ENCODE assay signal across 32 mouse cellular contexts in genomic region chr7:39732790-39733189, GRCm38 (mm10).
"Had no signal": no experiment of that assay in that cellular context is flagged by ENCODE, and none has a peak within 500 bp of the region (broad histone marks: within the 10 kb centered on the region; RNA-seq: fewer than 3 reads in every experiment).

No protein-coding gene starts in this region.

- H3K4me1 ChIP-seq: heart, embryonic 10.5 days; heart, embryonic 12.5 days; heart, embryonic 13.5 days; heart, embryonic 15.5 days; intestine, embryonic 15.5 days; kidney, embryonic 15.5 days had no signal

- H3K9ac ChIP-seq: heart, embryonic 12.5 days; heart, embryonic 13.5 days; heart, embryonic 15.5 days; hindbrain, embryonic 12.5 days; hindbrain, embryonic 13.5 days; hindbrain, embryonic 14.5 days; hindbrain, embryonic 15.5 days; intestine, embryonic 15.5 days; kidney, embryonic 15.5 days had no signal

- H3K36me3 ChIP-seq: heart, embryonic 10.5 days; heart, embryonic 12.5 days; heart, embryonic 13.5 days; heart, embryonic 15.5 days; hindbrain, embryonic 10.5 days; hindbrain, embryonic 12.5 days; hindbrain, embryonic 13.5 days; hindbrain, embryonic 15.5 days; intestine, embryonic 15.5 days; kidney, embryonic 15.5 days had no signal

- H3K4me2 ChIP-seq: heart, embryonic 11.5 days; heart, embryonic 12.5 days; heart, embryonic 13.5 days; heart, embryonic 15.5 days; hindbrain, embryonic 12.5 days; hindbrain, embryonic 13.5 days; hindbrain, embryonic 14.5 days; hindbrain, embryonic 15.5 days; intestine, embryonic 15.5 days; kidney, embryonic 15.5 days had no signal

- H3K4me3 ChIP-seq: heart, embryonic 10.5 days; heart, embryonic 12.5 days; heart, embryonic 13.5 days; heart, embryonic 15.5 days; hindbrain, embryonic 10.5 days; hindbrain, embryonic 12.5 days; hindbrain, embryonic 13.5 days; hindbrain, embryonic 15.5 days; intestine, embryonic 15.5 days; kidney, embryonic 15.5 days; layer of hippocampus, adult 2 months; left cerebral cortex, adult 2 months had no signal

- H3K27me3 ChIP-seq: heart, embryonic 12.5 days; heart, embryonic 13.5 days; heart, embryonic 15.5 days; hindbrain, embryonic 15.5 days; intestine, embryonic 15.5 days; kidney, embryonic 15.5 days had no signal

- H3K27ac ChIP-seq: heart, embryonic 10.5 days; heart, embryonic 13.5 days; heart, embryonic 15.5 days; hindbrain, embryonic 10.5 days; hindbrain, embryonic 12.5 days; hindbrain, embryonic 13.5 days; hindbrain, embryonic 14.5 days; hindbrain, embryonic 15.5 days; hindbrain, postnatal 0 days; intestine, embryonic 15.5 days; kidney, embryonic 15.5 days; kidney, postnatal 0 days; layer of hippocampus, adult 2 months; left cerebral cortex, adult 2 months had no signal

- H3K9me3 ChIP-seq: heart, embryonic 10.5 days; heart, embryonic 12.5 days; heart, embryonic 13.5 days; heart, embryonic 15.5 days; hindbrain, embryonic 10.5 days; hindbrain, embryonic 12.5 days; hindbrain, embryonic 13.5 days; hindbrain, embryonic 15.5 days; intestine, embryonic 15.5 days; kidney, embryonic 15.5 days had no signal

- DNase-seq: heart, postnatal 10 days; heart, postnatal 14 days; heart, postnatal 36 days; heart, postnatal 4 days; kidney, adult 11 months; kidney, adult 18-20 months; kidney, adult 2 months; kidney, adult 8-10 months; kidney, adult 9 months; kidney, postnatal 10 days; kidney, postnatal 14 days; kidney, postnatal 25 days; kidney, postnatal 36 days; kidney, postnatal 4 days; layer of hippocampus, adult 9-11 months; layer of hippocampus, postnatal 36 days had no signal
